Comparison of ENCODE assay signal across 10 mouse cellular contexts in the genomic region with DNA sequence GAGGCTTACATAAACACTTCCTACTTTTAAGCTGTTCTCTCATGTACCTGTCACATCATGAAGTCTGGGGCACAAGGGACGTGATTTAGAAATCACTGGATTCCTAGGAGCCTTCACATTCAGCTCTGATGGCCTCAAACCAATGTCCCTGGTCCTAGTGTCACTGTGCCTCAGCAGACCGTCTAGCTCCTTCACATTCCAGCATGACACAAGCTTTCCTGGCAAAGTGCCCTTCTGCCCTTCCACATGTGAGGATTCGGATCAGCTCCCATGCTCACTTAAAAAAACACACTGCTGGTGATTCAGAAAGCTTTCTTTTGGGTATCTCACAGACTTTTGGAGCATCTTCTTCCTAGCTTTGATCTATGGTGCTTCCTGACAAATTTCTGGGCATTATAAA.
DNase-seq lines count a peak whose midpoint lies in the region; ATAC-seq and TF ChIP-seq lines count a peak whose summit lies in the region.
"Had no signal": no experiment of that assay in that cellular context is flagged by ENCODE, and none has a peak within 500 bp of the region (broad histone marks: within the 10 kb centered on the region; RNA-seq: fewer than 3 reads in every experiment).

No protein-coding gene starts in this region.

- no peak overlapping the region for H3K27ac ChIP-seq in forebrain, embryonic 14.5 days (ENCODE audit: low read depth, low read length)
- no peak overlapping the region for H3K27ac ChIP-seq in forebrain, embryonic 13.5 days
- no peak overlapping the region for H3K27ac ChIP-seq in midbrain, embryonic 14.5 days (replicated peaks; ENCODE audit: low read depth, low read length)
- no peak overlapping the region for H3K27ac ChIP-seq in midbrain, embryonic 15.5 days
- H3K27ac ChIP-seq in stomach, postnatal 0 days (replicated peaks), result no peak overlapping the region
- H3K27ac ChIP-seq in limb, embryonic 10.5 days, result no peak overlapping the region
- H3K27ac ChIP-seq: embryonic facial prominence, embryonic 12.5 days; liver, embryonic 14.5 days had no signal

- H3K4me2 ChIP-seq in forebrain, embryonic 14.5 days (ENCODE audit: low read length), result no peak overlapping the region
- H3K4me2 ChIP-seq in forebrain, embryonic 13.5 days, result no peak overlapping the region
- no peak overlapping the region for H3K4me2 ChIP-seq in midbrain, embryonic 14.5 days (ENCODE audit: low read length)
- H3K4me2 ChIP-seq in midbrain, embryonic 15.5 days, result no peak overlapping the region
- no peak overlapping the region for H3K4me2 ChIP-seq in stomach, postnatal 0 days (replicated peaks; ENCODE audit: low read depth)
- H3K4me2 ChIP-seq: embryonic facial prominence, embryonic 12.5 days had no signal

- no peak for TF ChIP-seq EP300 in stomach, postnatal 0 days (optimal IDR thresholded peaks at IDR 0.05)

- WGBS in forebrain, embryonic 14.5 days, result 72% methylated on average over 3 of the region's 3 CpGs
- 73% methylated on average over 3 of the region's 3 CpGs for WGBS in forebrain, embryonic 13.5 days
- WGBS in midbrain, embryonic 14.5 days, result 84% methylated on average over 3 of the region's 3 CpGs
- 69% methylated on average over 3 of the region's 3 CpGs for WGBS in midbrain, embryonic 15.5 days
- WGBS in stomach, postnatal 0 days, result 48% methylated on average over 3 of the region's 3 CpGs
- 87% methylated on average over 3 of the region's 3 CpGs for WGBS in limb, embryonic 10.5 days

- H3K9ac ChIP-seq in forebrain, embryonic 14.5 days (ENCODE audit: low read length), result no peak overlapping the region
- H3K9ac ChIP-seq in forebrain, embryonic 13.5 days, result no peak overlapping the region
- no peak overlapping the region for H3K9ac ChIP-seq in midbrain, embryonic 14.5 days (replicated peaks; ENCODE audit: low read length)
- H3K9ac ChIP-seq in midbrain, embryonic 15.5 days, result no peak overlapping the region
- no peak overlapping the region for H3K9ac ChIP-seq in stomach, postnatal 0 days (ENCODE audit: low read length)
- H3K9ac ChIP-seq: embryonic facial prominence, embryonic 12.5 days; liver, embryonic 14.5 days had no signal

- no peak for TF ChIP-seq CTCF in stomach, postnatal 0 days (IDR thresholded peaks at IDR 0.05; ENCODE audit: low read depth)

- no peak overlapping the region for H3K4me3 ChIP-seq in forebrain, embryonic 14.5 days (ENCODE audit: low read depth, low read length)
- H3K4me3 ChIP-seq in forebrain, embryonic 13.5 days, result no peak overlapping the region
- no peak overlapping the region for H3K4me3 ChIP-seq in midbrain, embryonic 14.5 days (replicated peaks; ENCODE audit: low read depth, low read length)
- no peak overlapping the region for H3K4me3 ChIP-seq in midbrain, embryonic 15.5 days
- H3K4me3 ChIP-seq in stomach, postnatal 0 days (ENCODE audit: low read depth, low read length), result no peak overlapping the region
- no peak overlapping the region for H3K4me3 ChIP-seq in limb, embryonic 10.5 days
- H3K4me3 ChIP-seq: embryonic facial prominence, embryonic 12.5 days had no signal

- no peaks in the 10 kb centered on the region for H3K27me3 ChIP-seq in forebrain, embryonic 14.5 days (replicated peaks; ENCODE audit: control insufficient read depth, insufficient read depth, low read length)
- H3K27me3 ChIP-seq in forebrain, embryonic 13.5 days, result no peaks in the 10 kb centered on the region
- no peaks in the 10 kb centered on the region for H3K27me3 ChIP-seq in midbrain, embryonic 14.5 days (ENCODE audit: control insufficient read depth, insufficient read depth, low read length)
- no peaks in the 10 kb centered on the region for H3K27me3 ChIP-seq in midbrain, embryonic 15.5 days (replicated peaks)
- H3K27me3 ChIP-seq in stomach, postnatal 0 days (ENCODE audit: control insufficient read depth, insufficient read depth, low read length), result no peaks in the 10 kb centered on the region
- no peaks in the 10 kb centered on the region for H3K27me3 ChIP-seq in limb, embryonic 10.5 days (ENCODE audit: low read depth, poor library complexity, severe bottlenecking)
- H3K27me3 ChIP-seq: embryonic facial prominence, embryonic 12.5 days had no signal

- no peaks in the 10 kb centered on the region for H3K4me1 ChIP-seq in forebrain, embryonic 14.5 days (ENCODE audit: control insufficient read depth, insufficient read depth, low read length)
- H3K4me1 ChIP-seq in forebrain, embryonic 13.5 days, result no peaks in the 10 kb centered on the region
- no peaks in the 10 kb centered on the region for H3K4me1 ChIP-seq in midbrain, embryonic 14.5 days (ENCODE audit: control insufficient read depth, insufficient read depth, low read length)
- no peaks in the 10 kb centered on the region for H3K4me1 ChIP-seq in midbrain, embryonic 15.5 days
- no peaks in the 10 kb centered on the region for H3K4me1 ChIP-seq in stomach, postnatal 0 days (replicated peaks; ENCODE audit: control insufficient read depth, insufficient read depth)
- H3K4me1 ChIP-seq in limb, embryonic 10.5 days, result no peaks in the 10 kb centered on the region
- H3K4me1 ChIP-seq: embryonic facial prominence, embryonic 12.5 days had no signal

- peaks cover 61% of the 10 kb centered on the region for H3K36me3 ChIP-seq in forebrain, embryonic 14.5 days (ENCODE audit: control insufficient read depth, insufficient read depth, low read length)
- H3K36me3 ChIP-seq in forebrain, embryonic 13.5 days (ENCODE audit: poor library complexity, severe bottlenecking), result peaks cover 71% of the 10 kb centered on the region
- H3K36me3 ChIP-seq in midbrain, embryonic 14.5 days (ENCODE audit: control insufficient read depth, insufficient read depth, low read length), result peaks cover 66% of the 10 kb centered on the region
- peaks cover 21% of the 10 kb centered on the region; the same call in 1 of the 2 replicates for H3K36me3 ChIP-seq in midbrain, embryonic 15.5 days (replicated peaks)
- H3K36me3 ChIP-seq in stomach, postnatal 0 days (ENCODE audit: control insufficient read depth, insufficient read depth, low read length), result peaks cover 17% of the 10 kb centered on the region; the same call in 1 of the 2 replicates
- peaks cover 80% of the 10 kb centered on the region for H3K36me3 ChIP-seq in limb, embryonic 10.5 days

- peak; percentile 11 for DNase-seq in forebrain, embryonic 14.5 days (ENCODE audit: low spot score)
- DNase-seq in midbrain, embryonic 14.5 days, result peak; percentile 15
- DNase-seq in heart, adult 9 months (ENCODE audit: low spot score in 2 of 2), result peak; percentile 22 to 59
- peak; percentile 17 for DNase-seq in lung, postnatal 36 days
- no peak for DNase-seq in stomach, postnatal 0 days (ENCODE audit: low spot score)
- no peak for DNase-seq in limb, embryonic 10.5 days (ENCODE audit: low spot score)

- ATAC-seq in forebrain, embryonic 14.5 days, result no peak
- ATAC-seq in forebrain, embryonic 13.5 days, result no peak
- ATAC-seq in midbrain, embryonic 14.5 days (ENCODE audit: low FRiP score, low TSS enrichment), result no peak
- no peak for ATAC-seq in midbrain, embryonic 15.5 days (replicated peaks)
- ATAC-seq in stomach, postnatal 0 days (ENCODE audit: low FRiP score, low TSS enrichment), result no peak

- H3K9me3 ChIP-seq in forebrain, embryonic 14.5 days (replicated peaks; ENCODE audit: control insufficient read depth, low read length), result no peaks in the 10 kb centered on the region
- no peaks in the 10 kb centered on the region for H3K9me3 ChIP-seq in forebrain, embryonic 13.5 days (replicated peaks)
- no peaks in the 10 kb centered on the region for H3K9me3 ChIP-seq in midbrain, embryonic 14.5 days (ENCODE audit: control insufficient read depth, low read length)
- H3K9me3 ChIP-seq in midbrain, embryonic 15.5 days, result no peaks in the 10 kb centered on the region
- no peaks in the 10 kb centered on the region for H3K9me3 ChIP-seq in stomach, postnatal 0 days (ENCODE audit: control insufficient read depth, low read length)
- H3K9me3 ChIP-seq in limb, embryonic 10.5 days (replicated peaks), result no peaks in the 10 kb centered on the region
- H3K9me3 ChIP-seq: embryonic facial prominence, embryonic 12.5 days had no signal

Comparison
In these comparisons a context has a peak if more than half of its experiments do, and no peak if none do; other contexts are left out.
1. DNase-seq: peak in forebrain, embryonic 14.5 days (single experiment), midbrain, embryonic 14.5 days (single experiment), heart, adult 9 months (2 of 2) and lung, postnatal 36 days (single experiment); none in stomach, postnatal 0 days (single experiment) and limb, embryonic 10.5 days (single experiment).